Mouse (Mus musculus) hindbrain, embryonic 14.5 days (tissue): ENCODE data around the gene Ifngr1. TPM values are rescaled to one million over a fixed set of nuclear protein-coding genes. Genes with fewer than 3 reads are reported as not detected.

Source experiments
- ATAC-seq: fragments of 200-750 bp; cut with Nextera tagmentation; 2 replicates; pipeline ENCODE4 v1.8.0; 2017; ENCODE audit warnings: moderate number of reproducible peaks, mild to moderate bottlenecking, moderate TSS enrichment, moderate library complexity; ENCODE audit not compliant: low FRiP score
- DNase-seq: peaks from one replicate; pipeline ENCODE4 v3.0.0-alpha.2; 2015; ENCODE audit warnings: low spot score
- H3K27ac ChIP-seq: fragments of 300-500 bp; sonication (generic); 2 replicates; pipeline ENCODE4 v1.5.1; 2014; ENCODE audit warnings: mild to moderate bottlenecking, moderate library complexity
- H3K27me3 ChIP-seq: fragments of 300-500 bp; sonication (generic); 2 replicates; pipeline ENCODE4 v1.6.1; 2014; ENCODE audit warnings: mild to moderate bottlenecking, low read length, mixed read lengths; ENCODE audit not compliant: control insufficient read depth, insufficient read depth
- H3K36me3 ChIP-seq: fragments of 300-500 bp; sonication (generic); replicated peaks from 2 replicates; pipeline ENCODE4 v1.6.1; 2014; ENCODE audit not compliant: control insufficient read depth, insufficient read depth
- H3K4me1 ChIP-seq: fragments of 300-500 bp; sonication (generic); replicated peaks from 2 replicates; pipeline ENCODE4 v1.6.1; 2014; ENCODE audit warnings: antibody characterized with exemption, low read length, mixed read lengths; ENCODE audit not compliant: control insufficient read depth, insufficient read depth
- H3K4me2 ChIP-seq: fragments of 300-500 bp; sonication (generic); replicated peaks from 2 replicates; pipeline ENCODE4 v1.6.1; 2014; ENCODE audit warnings: mild to moderate bottlenecking, moderate library complexity
- H3K4me3 ChIP-seq: fragments of 300-500 bp; sonication (generic); replicated peaks from 2 replicates; pipeline ENCODE4 v1.5.1; 2014; ENCODE audit warnings: mild to moderate bottlenecking, low read length
- H3K9ac ChIP-seq: fragments of 300-500 bp; sonication (generic); 2 replicates; pipeline ENCODE4 v1.6.1; 2014
- H3K9me3 ChIP-seq: fragments of 300-500 bp; sonication (generic); 2 replicates; pipeline ENCODE4 v1.6.1; 2016; ENCODE audit warnings: low read length; ENCODE audit not compliant: control insufficient read depth
- WGBS: fragments of 180-500 bp; shearing (Covaris S2); extraction: QIAGEN DNeasy Blood & Tissue Kit; methylation state at CpG from one replicate; pipeline ENCODE4 v1.1.7; 2014; 5-methylcytosine and 5-hydroxymethylcytosine counted together
- polyA plus RNA-seq: library from polyadenylated mRNA; unstranded; fragments of >200 nt; fragmentation: Nextera tagmentation; extraction: Ambion mirVana; gene quantifications from 2 replicates; pipeline ENCODE4 v1.2.1, GENCODE M21; 2014

Ifngr1 gene
- polyA plus RNA-seq, 1 experiment from 2014 or later = 28.8 TPM

- Histone ChIP-seq H3K27me3 (no peaks in the 10 kb centered on the region), H3K36me3 (no peaks in the 10 kb centered on the region), H3K4me1 (no peaks in the 10 kb centered on the region), H3K4me3 (no peak overlapping the region), H3K9ac (no peak overlapping the region), H3K4me2 (no peak overlapping the region), H3K27ac (no peak overlapping the region), H3K9me3 (no peaks in the 10 kb centered on the region)
- no peak for ATAC-seq
- WGBS = 87% methylated on average over 7 of the region's 7 CpGs
- no peak for DNase-seq
These were observed 8.8 kb upstream of the Ifngr1 start for GRCm38 (mm10) chr10:19582806-19583430.

GRCm38 (mm10) chr10:19584064-19584463 is 7.7 kb upstream of the Ifngr1 start:
- Histone ChIP-seq H3K9me3 (no peaks in the 10 kb centered on the region), H3K36me3 (no peaks in the 10 kb centered on the region), H3K4me2 (no peak overlapping the region), H3K9ac (no peak overlapping the region), H3K4me3 (no peak overlapping the region), H3K27me3 (no peaks in the 10 kb centered on the region), H3K4me1 (no peaks in the 10 kb centered on the region), H3K27ac (no peak overlapping the region)
- ATAC-seq = no peak
- no peak for DNase-seq
- 75% methylated on average over 2 of the region's 2 CpGs for WGBS

- no peak overlapping the region for H3K4me3 ChIP-seq
- no peaks in the 10 kb centered on the region for H3K9me3 ChIP-seq
- H3K9ac ChIP-seq = no peak overlapping the region
- H3K27ac ChIP-seq = no peak overlapping the region
- DNase-seq (no peak), ATAC-seq (no peak)
- no peaks in the 10 kb centered on the region for H3K4me1 ChIP-seq
- WGBS = 88% methylated on average over 1 of the region's 1 CpGs
- H3K36me3 ChIP-seq = no peaks in the 10 kb centered on the region
- H3K4me2 ChIP-seq = no peak overlapping the region
- no peaks in the 10 kb centered on the region for H3K27me3 ChIP-seq
These were observed 6.9 kb upstream of the Ifngr1 start for GRCm38 (mm10) chr10:19584846-19585245.

DNA sequence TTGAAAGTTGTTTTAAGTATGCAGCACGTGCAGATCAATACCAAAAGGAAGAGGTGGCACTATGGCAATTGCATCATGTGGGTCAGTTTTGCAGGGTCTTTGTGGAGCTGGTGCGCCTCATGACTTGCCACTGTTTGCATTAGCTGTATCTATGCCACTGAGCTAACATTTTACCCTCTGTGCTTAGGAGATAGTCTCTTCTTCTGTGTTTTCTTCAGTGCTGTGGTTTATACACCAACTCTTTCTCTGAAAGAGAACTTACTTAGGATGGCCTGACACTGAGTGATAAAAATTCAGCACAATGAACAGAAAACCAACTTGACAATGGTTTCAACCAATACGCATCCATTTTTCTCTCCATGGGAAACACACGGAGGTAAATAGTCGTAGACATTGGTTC is 5.9 kb upstream of the Ifngr1 start:
- Histone ChIP-seq H3K9ac (no peak overlapping the region), H3K27ac (no peak overlapping the region), H3K36me3 (no peaks in the 10 kb centered on the region), H3K4me1 (no peaks in the 10 kb centered on the region), H3K9me3 (no peaks in the 10 kb centered on the region), H3K4me2 (no peak overlapping the region), H3K27me3 (no peaks in the 10 kb centered on the region), H3K4me3 (no peak overlapping the region)
- ATAC-seq = no peak
- WGBS = 92% methylated on average over 5 of the region's 5 CpGs
- no peak for DNase-seq

GRCm38 (mm10) chr10:19587281-19587680 is 4.5 kb upstream of the Ifngr1 start:
- Histone ChIP-seq H3K27me3 (no peaks in the 10 kb centered on the region), H3K4me2 (no peak overlapping the region), H3K9me3 (no peaks in the 10 kb centered on the region), H3K27ac (no peak overlapping the region), H3K4me1 (no peaks in the 10 kb centered on the region), H3K36me3 (no peaks in the 10 kb centered on the region), H3K4me3 (no peak overlapping the region), H3K9ac (no peak overlapping the region)
- ATAC-seq = no peak
- WGBS = 87% methylated on average over 3 of the region's 3 CpGs
- no peak for DNase-seq

- ATAC-seq (no peak), DNase-seq (no peak)
- Histone ChIP-seq H3K36me3 (no peaks in the 10 kb centered on the region), H3K4me2 (no peak overlapping the region), H3K27ac (no peak overlapping the region), H3K9ac (no peak overlapping the region), H3K27me3 (no peaks in the 10 kb centered on the region), H3K9me3 (no peaks in the 10 kb centered on the region), H3K4me3 (no peak overlapping the region), H3K4me1 (peaks cover 7% of the 10 kb centered on the region)
- WGBS = 94% methylated on average over 12 of the region's 12 CpGs
These were observed 2.1 kb upstream of the Ifngr1 start for GRCm38 (mm10) chr10:19589626-19590025.

GRCm38 (mm10) chr10:19591286-19591640 is 486 bp upstream of the Ifngr1 start:
- no peak for DNase-seq
- H3K4me3 ChIP-seq = peak overlapping the region; percentile 65
- ATAC-seq = no peak
- 33% methylated on average over 6 of the region's 6 CpGs for WGBS
- no peaks in the 10 kb centered on the region for H3K27me3 ChIP-seq
- H3K9ac ChIP-seq = no peak overlapping the region
- peak overlapping the region; percentile 76 for H3K4me2 ChIP-seq
- peaks cover 7% of the 10 kb centered on the region for H3K4me1 ChIP-seq
- no peaks in the 10 kb centered on the region for H3K9me3 ChIP-seq
- no peak overlapping the region for H3K27ac ChIP-seq
- H3K36me3 ChIP-seq = no peaks in the 10 kb centered on the region

GRCm38 (mm10) chr10:19592556-19592955 is 807 bp downstream of the Ifngr1 start:
- Histone ChIP-seq H3K4me2 (peak overlapping the region; percentile 76), H3K9me3 (no peaks in the 10 kb centered on the region), H3K27ac (no peak overlapping the region), H3K36me3 (no peaks in the 10 kb centered on the region), H3K4me3 (peak overlapping the region; percentile 65), H3K27me3 (no peaks in the 10 kb centered on the region), H3K9ac (peak overlapping the region; percentile 76), H3K4me1 (peaks cover 7% of the 10 kb centered on the region)
- ATAC-seq = no peak
- 9% methylated on average over 3 of the region's 3 CpGs for WGBS
- no peak for DNase-seq

DNA sequence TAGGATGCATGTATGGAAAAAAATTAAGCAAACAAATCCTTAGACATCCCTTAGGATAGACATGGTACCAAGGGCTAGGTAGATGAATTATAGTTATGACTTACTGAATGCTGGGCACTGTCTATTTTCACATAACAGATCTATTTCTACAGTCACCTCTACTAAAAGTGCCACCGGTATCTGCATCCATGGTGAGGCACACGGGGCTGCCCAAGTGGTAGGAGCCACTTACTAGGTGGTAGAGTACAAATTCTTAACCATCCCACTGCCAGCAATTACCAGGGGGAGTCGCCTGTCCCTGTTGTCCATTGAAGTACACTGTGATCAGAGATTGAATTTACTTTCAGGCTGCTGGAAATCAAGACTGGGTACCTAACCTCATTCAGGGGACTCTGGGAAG is 1.5 kb downstream of the Ifngr1 start:
- WGBS = 89% methylated on average over 3 of the region's 3 CpGs

More for the DNA sequence above, 1.5 kb downstream of the Ifngr1 start:
- Histone ChIP-seq H3K27ac (no peak overlapping the region), H3K9ac (no peak overlapping the region), H3K4me2 (no peak overlapping the region; the same call in 1 of the 2 replicates), H3K9me3 (no peaks in the 10 kb centered on the region), H3K4me1 (peaks cover 7% of the 10 kb centered on the region), H3K4me3 (no peak overlapping the region), H3K27me3 (no peaks in the 10 kb centered on the region), H3K36me3 (no peaks in the 10 kb centered on the region)
- DNase-seq = no peak
- ATAC-seq = no peak
